Mouse (Mus musculus) MEL (cell line): ENCODE data around the gene Plet1. TPM values are rescaled to one million over a fixed set of nuclear protein-coding genes. Genes with fewer than 3 reads are reported as not detected.

Experiments used
- DNase-seq: peaks from one replicate; pipeline ENCODE4 v3.0.0; 2011; ENCODE audit warnings: low read depth, low spot score
- H3K27ac ChIP-seq: 2 replicates; pipeline ENCODE4 v1.5.1; 2012; ENCODE audit warnings: low read depth, mild to moderate bottlenecking, control low read depth, low read length, moderate library complexity; ENCODE audit not compliant: control insufficient read depth
- H3K27me3 ChIP-seq, 2 experiments: fragments of 150-350 bp in 1 of 2; sonication (generic) in 1 of 2; 2 replicates each; pipeline ENCODE4 v1.6.1; 2012; ENCODE audit warnings: low read length in 2 of 2, mild to moderate bottlenecking in 2 of 2, improper control_type of control experiment in 1 of 2, moderate library complexity in 1 of 2; ENCODE audit not compliant: insufficient read depth in 2 of 2, control insufficient read depth in 1 of 2
- H3K36me3 ChIP-seq, 2 experiments: 2 replicates each; pipeline ENCODE4 v1.6.1; 2012 to 2014; ENCODE audit warnings: low read length in 2 of 2, improper control_type of control experiment in 1 of 2, inconsistent platforms in 1 of 2, mild to moderate bottlenecking in 1 of 2; ENCODE audit not compliant: insufficient read depth in 2 of 2, control insufficient read depth in 1 of 2
- H3K4me1 ChIP-seq, 2 experiments: fragments of 150-350 bp in 1 of 2; sonication (generic) in 1 of 2; 2 replicates each; pipeline ENCODE4 v1.6.1; 2012; ENCODE audit warnings: low read length in 2 of 2, improper control_type of control experiment in 1 of 2, mild to moderate bottlenecking in 1 of 2; ENCODE audit not compliant: insufficient read depth in 2 of 2, control insufficient read depth in 1 of 2
- H3K4me3 ChIP-seq, 2 experiments: fragments of 150-350 bp in 1 of 2; sonication (generic) in 1 of 2; 2 replicates each; pipeline ENCODE4 v1.5.1; 2012; ENCODE audit warnings: low read depth in 2 of 2, low read length in 2 of 2, mild to moderate bottlenecking in 2 of 2, moderate library complexity in 2 of 2, control low read depth in 1 of 2, improper control_type of control experiment in 1 of 2; ENCODE audit not compliant: control insufficient read depth in 1 of 2, insufficient read depth in 1 of 2
- H3K79me2 ChIP-seq: 2 replicates; pipeline ENCODE4 v1.6.1; 2012; ENCODE audit warnings: mild to moderate bottlenecking, low read length, moderate library complexity; ENCODE audit not compliant: control insufficient read depth, poor library complexity, insufficient read depth
- H3K9ac ChIP-seq: 2 replicates; pipeline ENCODE4 v1.6.1; 2012; ENCODE audit warnings: low read depth, mild to moderate bottlenecking, control low read depth, low read length, moderate library complexity; ENCODE audit not compliant: control insufficient read depth, poor library complexity, severe bottlenecking
- H3K9me3 ChIP-seq: fragments of 150-350 bp; sonication (generic); replicated peaks from 2 replicates; pipeline ENCODE4 v1.6.1; 2012; ENCODE audit warnings: mild to moderate bottlenecking, low read length, improper control_type of control experiment, moderate library complexity; ENCODE audit not compliant: insufficient read depth
- CHD1 ChIP-seq: IDR thresholded peaks from 2 replicates; pipeline ENCODE4 v1.6.1; 2012; ENCODE audit warnings: low read depth, mild to moderate bottlenecking, inconsistent platforms, low read length, improper control_type of control experiment
- CHD2 ChIP-seq: IDR thresholded peaks from 2 replicates; pipeline ENCODE4 v1.6.1; 2011; ENCODE audit warnings: low read length, improper control_type of control experiment
- CTCF ChIP-seq, 3 experiments: IDR thresholded peaks in 2 of 3; conservative IDR thresholded peaks in 1 of 3; 2 replicates each; pipeline ENCODE4 v1.5.1; 2011 to 2012; ENCODE audit warnings: low read length in 3 of 3, low read depth in 2 of 3, mild to moderate bottlenecking in 2 of 3, improper control_type of control experiment in 1 of 3, inconsistent platforms in 1 of 3, mixed read lengths in 1 of 3, moderate library complexity in 1 of 3; ENCODE audit not compliant: control insufficient read depth in 1 of 3, insufficient read depth in 1 of 3, poor library complexity in 1 of 3, severe bottlenecking in 1 of 3
- E2F4 ChIP-seq: IDR thresholded peaks from 2 replicates; pipeline ENCODE4 v1.6.1; 2011; ENCODE audit warnings: low read depth, low read length, improper control_type of control experiment, borderline replicate concordance
- ETS1 ChIP-seq: IDR thresholded peaks from 2 replicates; pipeline ENCODE4 v1.6.1; 2012; ENCODE audit warnings: low read depth, mild to moderate bottlenecking, inconsistent platforms, low read length, improper control_type of control experiment, moderate library complexity
- GABPA ChIP-seq: IDR thresholded peaks from 2 replicates; pipeline ENCODE4 v1.6.1; 2012; ENCODE audit warnings: low read depth, mild to moderate bottlenecking, inconsistent platforms, low read length, improper control_type of control experiment, moderate library complexity
- MAX ChIP-seq: IDR thresholded peaks from 2 replicates; pipeline ENCODE4 v1.6.1; 2011; ENCODE audit warnings: low read length, improper control_type of control experiment
- MEF2A ChIP-seq: IDR thresholded peaks from 2 replicates; pipeline ENCODE4 v1.6.1; 2014; ENCODE audit warnings: low read depth, mild to moderate bottlenecking, inconsistent platforms, low read length, improper control_type of control experiment; ENCODE audit not compliant: poor library complexity, insufficient replicate concordance, severe bottlenecking; ENCODE audit errors: extremely low read depth
- MXI1 ChIP-seq: IDR thresholded peaks from 2 replicates; pipeline ENCODE4 v1.6.1; 2011; ENCODE audit warnings: mild to moderate bottlenecking, low read depth, low read length, improper control_type of control experiment
- NELFE ChIP-seq: IDR thresholded peaks from 2 replicates; pipeline ENCODE4 v1.6.1; 2011; ENCODE audit warnings: low read depth, low read length, improper control_type of control experiment
- NRF1 ChIP-seq: IDR thresholded peaks from 2 replicates; pipeline ENCODE4 v1.6.1; 2014; ENCODE audit warnings: low read depth, mild to moderate bottlenecking, inconsistent platforms, low read length, improper control_type of control experiment, moderate library complexity; ENCODE audit not compliant: poor library complexity, insufficient read depth, severe bottlenecking
- RAD21 ChIP-seq: IDR thresholded peaks from 2 replicates; pipeline ENCODE4 v1.6.1; 2011; ENCODE audit warnings: mild to moderate bottlenecking, low read depth, low read length, improper control_type of control experiment
- SMC3 ChIP-seq: IDR thresholded peaks from 2 replicates; pipeline ENCODE4 v1.6.1; 2011; ENCODE audit warnings: low read depth, low read length, improper control_type of control experiment
- TBP ChIP-seq: IDR thresholded peaks from 2 replicates; pipeline ENCODE4 v1.8.0; 2011; ENCODE audit warnings: low read depth, low read length, improper control_type of control experiment
- UBTF ChIP-seq: IDR thresholded peaks from 2 replicates; pipeline ENCODE4 v1.6.1; 2012; ENCODE audit warnings: low read depth, mild to moderate bottlenecking, inconsistent platforms, low read length, improper control_type of control experiment, moderate library complexity, borderline replicate concordance; ENCODE audit not compliant: insufficient read depth
- USF2 ChIP-seq, 2 experiments: IDR thresholded peaks; 2 replicates each; pipeline ENCODE4 v1.6.1; 2011 to 2012; ENCODE audit warnings: improper control_type of control experiment in 2 of 2, low read length in 2 of 2, borderline replicate concordance in 1 of 2, inconsistent platforms in 1 of 2, low read depth in 1 of 2, mild to moderate bottlenecking in 1 of 2; ENCODE audit not compliant: insufficient read depth in 1 of 2
- ZMIZ1 ChIP-seq: IDR thresholded peaks from 2 replicates; pipeline ENCODE4 v1.6.1; 2012; ENCODE audit warnings: low read depth, mild to moderate bottlenecking, inconsistent platforms, low read length, improper control_type of control experiment, moderate library complexity
- ZNF384 ChIP-seq: IDR thresholded peaks from 2 replicates; pipeline ENCODE4 v1.6.1; 2012; ENCODE audit warnings: low read depth, mild to moderate bottlenecking, inconsistent platforms, low read length, improper control_type of control experiment
- polyA plus RNA-seq, 2 experiments: library from polyadenylated mRNA; stranded (reverse) in 1 of 2; unstranded in 1 of 2; fragments of >175 nt in 1 of 2; fragments of >200 nt in 1 of 2; gene quantifications; 2 replicates each; pipeline versions ENCODE4 v1.2.1 to v1.2.4; 2012; ENCODE audit warnings: low replicate concordance in 2 of 2, low read depth in 1 of 2; ENCODE audit not compliant: insufficient read length in 2 of 2, insufficient read depth in 1 of 2, missing spikeins in 1 of 2
- total RNA-seq: library from RNA; depleted of rRNA; stranded (reverse); fragments of 300-350 nt; gene quantifications from 2 replicates; pipeline ENCODE4 v1.2.3, GENCODE M21; 2012

Gene Plet1
- total and polyA plus RNA-seq, 3 experiments: 0.12 to 0.81 TPM; not detected in 1

GRCm38 (mm10) chr9:50475745-50476144, 18.6 kb upstream of the Plet1 start:
- DNase-seq: no peak
- H3K27me3 ChIP-seq: no peaks in the 10 kb centered on the region
- H3K36me3 ChIP-seq: peaks cover 0 to 8% of the 10 kb centered on the region in 2 experiments; a peak in 2 of 4 replicates
- no peak overlapping the region for H3K9ac ChIP-seq
- H3K9me3 ChIP-seq: no peaks in the 10 kb centered on the region
- H3K27ac ChIP-seq: no peak overlapping the region
- TF ChIP-seq CHD1 (no peak), ETS1 (no peak), GABPA (no peak), ZNF384 (no peak), USF2 (IDR thresholded peaks at IDR 0.05; ENCODE audit: borderline replicate concordance in 1 of 2, insufficient read depth in 1 of 2, low read depth in 1 of 2, low read length in 2 of 2) (no peak), SMC3 (no peak), UBTF (no peak), NELFE (no peak), MAX (no peak)
- H3K4me1 ChIP-seq: peaks cover 2 to 9% of the 10 kb centered on the region in 2 experiments; a peak in 2 of 4 replicates
- H3K79me2 ChIP-seq: no peaks in the 10 kb centered on the region
- H3K4me3 ChIP-seq: no peak overlapping the region

- Histone ChIP-seq H3K9me3 (no peaks in the 10 kb centered on the region), H3K9ac (no peak overlapping the region), H3K27ac (no peak overlapping the region), H3K4me3 (no peak overlapping the region), H3K4me1 (0 out of 4 replicates have a peak, but pooled peaks cover 2 to 4% of the 10 kb centered on the region in 2 experiments), H3K79me2 (no peaks in the 10 kb centered on the region), H3K36me3 (peaks cover 0 to 2% of the 10 kb centered on the region in 2 experiments; a peak in 2 of 4 replicates), H3K27me3 (no peaks in the 10 kb centered on the region)
- TF ChIP-seq MEF2A (no peak), CHD2 (no peak), CTCF (IDR thresholded peaks at IDR 0.05 in 2 of 3, conservative IDR thresholded peaks at IDR 0.05 in 1 of 3; ENCODE audit: control insufficient read depth in 1 of 3, insufficient read depth in 1 of 3, low read depth in 2 of 3, low read length in 3 of 3, poor library complexity in 1 of 3, severe bottlenecking in 1 of 3) (no peak), E2F4 (no peak), UBTF (no peak), ETS1 (no peak), MXI1 (no peak), ZMIZ1 (no peak), NRF1 (no peak), TBP (no peak), MAX (no peak), CHD1 (no peak), ZNF384 (no peak), RAD21 (no peak), USF2 (IDR thresholded peaks at IDR 0.05; ENCODE audit: borderline replicate concordance in 1 of 2, insufficient read depth in 1 of 2, low read depth in 1 of 2, low read length in 2 of 2) (no peak)
- DNase-seq: no peak
These were observed 17.7 kb upstream of the Plet1 start for GRCm38 (mm10) chr9:50476651-50477050.
